Comparison of ENCODE assay signal across 9 mouse cellular contexts in genomic region chr7:105426051-105426450, GRCm38 (mm10). TPM values are rescaled to one million over a fixed set of nuclear protein-coding genes. Genes with fewer than 3 reads are reported as not detected.
DNase-seq lines count a peak whose midpoint lies in the region; ATAC-seq and TF ChIP-seq lines count a peak whose summit lies in the region.
"Had no signal": no experiment of that assay in that cellular context is flagged by ENCODE, and none has a peak within 500 bp of the region (broad histone marks: within the 10 kb centered on the region; RNA-seq: fewer than 3 reads in every experiment).

No protein-coding gene starts in this region.

- 0% methylated on average over 11 of the region's 11 CpGs for WGBS in forebrain, embryonic 11.5 days
- 5% methylated on average over 11 of the region's 11 CpGs for WGBS in intestine, postnatal 0 days
- under 1% methylated on average over 11 of the region's 11 CpGs for WGBS in olfactory bulb, adult 2 months

- peak overlapping the region; percentile 79 for H3K4me2 ChIP-seq in forebrain, embryonic 11.5 days (ENCODE audit: low read depth, low read length, severe bottlenecking)
- peak overlapping the region; percentile 52 for H3K4me2 ChIP-seq in intestine, postnatal 0 days (replicated peaks; ENCODE audit: low read depth)

- H3K36me3 ChIP-seq in forebrain, embryonic 11.5 days (ENCODE audit: control insufficient read depth, insufficient read depth, low read length), result no peaks in the 10 kb centered on the region
- H3K36me3 ChIP-seq in intestine, postnatal 0 days (ENCODE audit: control insufficient read depth, insufficient read depth), result no peaks in the 10 kb centered on the region

- peak overlapping the region; percentile 94 for H3K27ac ChIP-seq in left cerebral cortex, adult 2 months
- H3K27ac ChIP-seq in forebrain, embryonic 11.5 days (ENCODE audit: low read depth, low read length), result no peak overlapping the region
- H3K27ac ChIP-seq in intestine, postnatal 0 days (ENCODE audit: low read depth, low read length), result no peak overlapping the region
- H3K27ac ChIP-seq in olfactory bulb, adult 2 months (ENCODE audit: insufficient read depth, low read depth, low read length), result peak overlapping the region; percentile 72

- H3K27me3 ChIP-seq in forebrain, embryonic 11.5 days (ENCODE audit: control insufficient read depth, insufficient read depth, low read length), result peaks cover 11% of the 10 kb centered on the region
- peaks cover 18% of the 10 kb centered on the region for H3K27me3 ChIP-seq in intestine, postnatal 0 days (replicated peaks; ENCODE audit: control insufficient read depth, insufficient read depth, low read length)

- DNase-seq in left cerebral cortex, adult 2 months (ENCODE audit: extremely low spot score in 1 of 2, low spot score in 2 of 2), result no peak
- no peak for DNase-seq in left cerebral cortex, adult 8-10 months (ENCODE audit: low spot score in 2 of 2)
- no peak for DNase-seq in forebrain, embryonic 11.5 days (ENCODE audit: low spot score)
- DNase-seq in left cerebral cortex, postnatal 36 days (ENCODE audit: low spot score in 2 of 2), result no peak
- DNase-seq: cerebellum, adult 9-11 months had no signal

- TF ChIP-seq POLR2A in olfactory bulb, adult 2 months (IDR thresholded peaks at IDR 0.05; ENCODE audit: insufficient read depth, low read depth, low read length), result no peak

- no peak for TF ChIP-seq CTCF in left cerebral cortex, adult 2 months (IDR thresholded peaks at IDR 0.05)
- TF ChIP-seq CTCF in intestine, postnatal 0 days (IDR thresholded peaks at IDR 0.05; ENCODE audit: low read depth), result no peak
- TF ChIP-seq CTCF in olfactory bulb, adult 2 months (IDR thresholded peaks at IDR 0.05; ENCODE audit: insufficient read depth, low read depth, low read length), result no peak

- intact Hi-C loops in left cerebral cortex, adult 2 months (cut with DNase I), result no loop called here
- intact Hi-C loops in left cerebral cortex, postnatal 36 days (cut with DNase I), result loop anchor here (5.0 kb wide), 1 partner anchor 41 kb away; no protein-coding TSS in a partner anchor

- H3K9ac ChIP-seq in forebrain, embryonic 11.5 days (ENCODE audit: low read length), result peak overlapping the region; percentile 55
- no peak overlapping the region for H3K9ac ChIP-seq in intestine, postnatal 0 days (ENCODE audit: low read depth, low read length)

- no peaks in the 10 kb centered on the region for H3K9me3 ChIP-seq in forebrain, embryonic 11.5 days (ENCODE audit: control insufficient read depth, low read length)
- H3K9me3 ChIP-seq in intestine, postnatal 0 days (ENCODE audit: control insufficient read depth), result no peaks in the 10 kb centered on the region

- ATAC-seq in forebrain, embryonic 11.5 days (replicated peaks; ENCODE audit: low FRiP score), result peak; percentile 56
- ATAC-seq in intestine, postnatal 0 days, result no peak
- ATAC-seq in erythroblast, adult 5-6 weeks (replicated peaks; ENCODE audit: low FRiP score, poor library complexity, severe bottlenecking), result no peak
- ATAC-seq: Patski had no signal

- peaks cover 4% of the 10 kb centered on the region; the same call in 1 of the 2 replicates for H3K4me1 ChIP-seq in forebrain, embryonic 11.5 days (replicated peaks; ENCODE audit: control insufficient read depth, insufficient read depth, low read length)
- no peaks in the 10 kb centered on the region for H3K4me1 ChIP-seq in intestine, postnatal 0 days (replicated peaks; ENCODE audit: control insufficient read depth, insufficient read depth, low read length)
- H3K4me1 ChIP-seq in olfactory bulb, adult 2 months (ENCODE audit: control insufficient read depth, insufficient read depth, low read length), result peaks cover 15% of the 10 kb centered on the region

- peak overlapping the region; percentile 64 for H3K4me3 ChIP-seq in left cerebral cortex, adult 2 months
- H3K4me3 ChIP-seq in forebrain, embryonic 11.5 days (ENCODE audit: low read depth, low read length), result peak overlapping the region; percentile 45
- H3K4me3 ChIP-seq in intestine, postnatal 0 days (ENCODE audit: low read depth, low read length), result peak overlapping the region; percentile 26; the same call in 1 of the 2 replicates
- H3K4me3 ChIP-seq in olfactory bulb, adult 2 months (ENCODE audit: insufficient read depth, low read depth, low read length), result peak overlapping the region; percentile 57

RNA-seq across cellular contexts. Expression of gene Cckbr, which starts 0.5 kb away (rescaled TPM):
- total RNA-seq in left cerebral cortex, adult 2 months (2021), result 10 to 100 TPM; 64.9 to 65.5 TPM
- total RNA-seq in left cerebral cortex, adult 8-10 months (2022), result 10 to 100 TPM; 47.6 to 57.7 (median 52.5) TPM
- polyA plus RNA-seq in forebrain, embryonic 11.5 days (2014; fragmentation: Nextera tagmentation; extraction: Ambion mirVana), result 0.13 and 0.51 TPM in 2 replicates
- polyA plus RNA-seq in intestine, postnatal 0 days (2015; fragmentation: Nextera tagmentation; extraction: Ambion mirVana), result 0.09 and 0.17 TPM in 2 replicates
- polyA plus RNA-seq in olfactory bulb, adult 2 months (2012; ENCODE audit: insufficient read depth, insufficient read length, low replicate concordance, missing spikeins), result not detected in 2 replicates
- total RNA-seq in erythroblast, adult 5-6 weeks (2015; ENCODE audit: low replicate concordance), result not detected in 2 replicates
- total RNA-seq in erythroblast, adult 5-6 weeks (2017; ENCODE audit: low replicate concordance), result not detected in 2 replicates
- total RNA-seq in left cerebral cortex, postnatal 36 days (2021), result 10 to 100 TPM; 63.2 to 64.3 TPM
- polyA plus RNA-seq: Patski had no signal

RNA-seq across cellular contexts. Expression of gene Cnga4, which starts 21.7 kb away (rescaled TPM):
- total RNA-seq in left cerebral cortex, adult 2 months (2021), result 1 to 10 TPM in 1 of 2 experiments, under 1 TPM in 1; 0.98 to 1.1 TPM
- total RNA-seq in left cerebral cortex, adult 8-10 months (2022), result 1 to 10 TPM in 2 of 4 experiments, under 1 TPM in 2; 0.98 to 2.0 (median 1.1) TPM
- polyA plus RNA-seq in forebrain, embryonic 11.5 days (2014; fragmentation: Nextera tagmentation; extraction: Ambion mirVana), result 0.15 TPM in 1 of 2 replicates, not detected in the other
- polyA plus RNA-seq in intestine, postnatal 0 days (2015; fragmentation: Nextera tagmentation; extraction: Ambion mirVana), result not detected in 2 replicates
- not detected in 2 replicates for polyA plus RNA-seq in olfactory bulb, adult 2 months (2012; ENCODE audit: insufficient read depth, insufficient read length, low replicate concordance, missing spikeins)
- not detected in 2 replicates for total RNA-seq in erythroblast, adult 5-6 weeks (2015; ENCODE audit: low replicate concordance)
- 0.42 TPM in 1 of 2 replicates, not detected in the other for total RNA-seq in erythroblast, adult 5-6 weeks (2017; ENCODE audit: low replicate concordance)
- total RNA-seq in left cerebral cortex, postnatal 36 days (2021), result 1 to 10 TPM; 1.0 to 1.3 TPM
- polyA plus RNA-seq: Patski had no signal

RNA-seq across cellular contexts. Expression of gene Fam160a2, which starts 26.2 kb away (rescaled TPM):
- 10 to 100 TPM; 74.5 to 80.4 TPM for total RNA-seq in left cerebral cortex, adult 2 months (2021)
- total RNA-seq in left cerebral cortex, adult 8-10 months (2022), result 10 to 100 TPM; 64.6 to 72.6 (median 70.9) TPM
- polyA plus RNA-seq in forebrain, embryonic 11.5 days (2014; fragmentation: Nextera tagmentation; extraction: Ambion mirVana), result 45.0 and 47.4 TPM in 2 replicates
- polyA plus RNA-seq in intestine, postnatal 0 days (2015; fragmentation: Nextera tagmentation; extraction: Ambion mirVana), result 30.5 and 36.9 TPM in 2 replicates
- not detected in 2 replicates for polyA plus RNA-seq in olfactory bulb, adult 2 months (2012; ENCODE audit: insufficient read depth, insufficient read length, low replicate concordance, missing spikeins)
- 15.3 and 23.4 TPM in 2 replicates for total RNA-seq in erythroblast, adult 5-6 weeks (2015; ENCODE audit: low replicate concordance)
- 7.8 and 9.8 TPM in 2 replicates for total RNA-seq in erythroblast, adult 5-6 weeks (2017; ENCODE audit: low replicate concordance)
- total RNA-seq in left cerebral cortex, postnatal 36 days (2021), result 10 to 100 TPM; 77.0 to 83.9 TPM

RNA-seq across cellular contexts. Expression of gene Gm5901, which starts 51.2 kb away (rescaled TPM):
- total RNA-seq in left cerebral cortex, adult 2 months (2021), result not detected
- not detected for total RNA-seq in left cerebral cortex, adult 8-10 months (2022)
- not detected in 2 replicates for polyA plus RNA-seq in forebrain, embryonic 11.5 days (2014; fragmentation: Nextera tagmentation; extraction: Ambion mirVana)
- not detected in 2 replicates for polyA plus RNA-seq in intestine, postnatal 0 days (2015; fragmentation: Nextera tagmentation; extraction: Ambion mirVana)
- not detected in 2 replicates for polyA plus RNA-seq in olfactory bulb, adult 2 months (2012; ENCODE audit: insufficient read depth, insufficient read length, low replicate concordance, missing spikeins)
- not detected in 2 replicates for total RNA-seq in erythroblast, adult 5-6 weeks (2015; ENCODE audit: low replicate concordance)
- total RNA-seq in erythroblast, adult 5-6 weeks (2017; ENCODE audit: low replicate concordance), result not detected in 2 replicates
- total RNA-seq in left cerebral cortex, postnatal 36 days (2021), result not detected
- polyA plus RNA-seq: Patski had no signal

RNA-seq across cellular contexts. Expression of gene Cavin3, which starts 56.0 kb away (rescaled TPM):
- 10 to 100 TPM; 17.9 to 18.7 TPM for total RNA-seq in left cerebral cortex, adult 2 months (2021)
- 10 to 100 TPM; 15.1 to 18.5 (median 17.0) TPM for total RNA-seq in left cerebral cortex, adult 8-10 months (2022)
- 21.1 and 26.4 TPM in 2 replicates for polyA plus RNA-seq in forebrain, embryonic 11.5 days (2014; fragmentation: Nextera tagmentation; extraction: Ambion mirVana)
- polyA plus RNA-seq in intestine, postnatal 0 days (2015; fragmentation: Nextera tagmentation; extraction: Ambion mirVana), result 79.9 and 80.1 TPM in 2 replicates
- polyA plus RNA-seq in olfactory bulb, adult 2 months (2012; ENCODE audit: insufficient read depth, insufficient read length, low replicate concordance, missing spikeins), result not detected in 2 replicates
- not detected in 2 replicates for total RNA-seq in erythroblast, adult 5-6 weeks (2015; ENCODE audit: low replicate concordance)
- not detected in 2 replicates for total RNA-seq in erythroblast, adult 5-6 weeks (2017; ENCODE audit: low replicate concordance)
- 10 to 100 TPM; 17.6 to 21.0 TPM for total RNA-seq in left cerebral cortex, postnatal 36 days (2021)

Comparison
In these comparisons a context has a peak if more than half of its experiments do, and no peak if none do; other contexts are left out.
1. H3K27ac ChIP-seq: peak in left cerebral cortex, adult 2 months (single experiment) and olfactory bulb, adult 2 months (single experiment); none in forebrain, embryonic 11.5 days (single experiment) and intestine, postnatal 0 days (single experiment).
2. RNA of gene Cckbr, which starts 0.5 kb away (total RNA-seq): 64.9 to 65.5 TPM in left cerebral cortex, adult 2 months, 63.2 to 64.3 TPM in left cerebral cortex, postnatal 36 days and 47.6 to 57.7 TPM in left cerebral cortex, adult 8-10 months; not detected in erythroblast, adult 5-6 weeks; every median in the first group is over 10 times any median in the second.
3. Peak in every context shown above with its lines, with median percentiles within 50 percentile points of each other: H3K4me3 ChIP-seq.